Mouse (Mus musculus) urinary bladder, postnatal 0 days (tissue): ENCODE results near the gene Atp11c. TPM values are rescaled to one million over a fixed set of nuclear protein-coding genes. Genes with fewer than 3 reads are reported as not detected.
A peak's percentile ranks its signal among the peaks of the same experiment; 100 is the strongest.

Experiments
- microRNA counts: library from miRNA; unstranded; fragments of <30 nt; microRNA quantifications from one replicate; lab custom pipeline; 2016
- microRNA-seq: library from miRNA; unstranded; fragments of <30 nt; microRNA quantifications from one replicate; pipeline ENCODE4, GENCODE M21; 2016
- polyA plus RNA-seq: library from polyadenylated mRNA; unstranded; fragments of >200 nt; fragmentation: Nextera tagmentation; extraction: Ambion mirVana; gene quantifications from 2 replicates; pipeline ENCODE4 v1.2.1, GENCODE M21; 2015

The Atp11c gene
- 2.4 and 2.9 TPM in 2 replicates for polyA plus RNA-seq

GRCm38 (mm10) chrX:60592598-60592997 lies at the start of gene Atp11c:
TSS of gene Atp11c (minus strand) at chrX:60592698.

GRCm38 (mm10) chrX:60539149-60539548 lies 53.3 kb downstream of the Atp11c start, which contains the start of gene Gm7073:
TSS of gene Gm7073 (minus strand) at chrX:60539249.

GRCm38 (mm10) chrX:60178744-60179458 lies 413.6 kb downstream of the Atp11c start, which contains the start of gene Mcf2:
TSS of gene Mcf2 (minus strand) at chrX:60179089.

MicroRNAs encoded within 50 kb of the gene (microRNA counts, 519-probe panel; counts per million panel counts)
- 2,076 counts per million, percentile 25 among the panel's probes with 10 or more counts for microRNA mmu-miR-505 (lab: Ali Mortazavi, UCI)

Small RNA genes within 50 kb of the gene (microRNA-seq; reads per million reads assigned to microRNA genes)
- gene Mir505 = 32.8 reads per million, percentile 34 among the genes with 10 or more reads in this experiment

Other genes starting within 250 kb of the Atp11c start
- gene Gm7073, start 53.4 kb downstream of the Atp11c start, polyA plus RNA-seq = not detected in 2 replicates